Mouse (Mus musculus) kidney, postnatal 0 days (tissue): ENCODE results near the gene Efl1. TPM values are rescaled to one million over a fixed set of nuclear protein-coding genes. Genes with fewer than 3 reads are reported as not detected.

Experiments
- ATAC-seq: fragments of 200-750 bp; cut with Nextera tagmentation; replicated peaks from 2 replicates; pipeline ENCODE4 v1.8.0; 2017; ENCODE audit warnings: low read depth, moderate number of reproducible peaks, moderate TSS enrichment, moderate library complexity; ENCODE audit not compliant: low FRiP score
- DNase-seq: peaks from one replicate; pipeline ENCODE4 v3.0.0-alpha.2; 2016; ENCODE audit warnings: low spot score
- H3K27ac ChIP-seq: fragments of 300-500 bp; sonication (generic); 2 replicates; pipeline ENCODE4 v1.5.1; 2014; ENCODE audit warnings: mild to moderate bottlenecking
- H3K27me3 ChIP-seq: fragments of 300-500 bp; sonication (generic); 2 replicates; pipeline ENCODE4 v1.6.1; 2014; ENCODE audit warnings: low read length, mixed read lengths; ENCODE audit not compliant: insufficient read depth
- H3K36me3 ChIP-seq: fragments of 300-500 bp; sonication (generic); 2 replicates; pipeline ENCODE4 v1.6.1; 2014; ENCODE audit warnings: low read length, mixed read lengths; ENCODE audit not compliant: insufficient read depth
- H3K4me1 ChIP-seq: fragments of 300-500 bp; sonication (generic); replicated peaks from 2 replicates; pipeline ENCODE4 v1.6.1; 2014; ENCODE audit warnings: antibody characterized with exemption, low read length, mixed read lengths; ENCODE audit not compliant: insufficient read depth
- H3K4me2 ChIP-seq: fragments of 300-500 bp; sonication (generic); 2 replicates; pipeline ENCODE4 v1.6.1; 2014; ENCODE audit warnings: mild to moderate bottlenecking, low read length, moderate library complexity, mixed read lengths
- H3K4me3 ChIP-seq: fragments of 300-500 bp; sonication (generic); replicated peaks from 2 replicates; pipeline ENCODE4 v1.5.1; 2014; ENCODE audit warnings: low read depth, low read length
- H3K9ac ChIP-seq: fragments of 300-500 bp; sonication (generic); 2 replicates; pipeline ENCODE4 v1.6.1; 2014; ENCODE audit warnings: low read depth, low read length
- H3K9me3 ChIP-seq: fragments of 300-500 bp; sonication (generic); replicated peaks from 2 replicates; pipeline ENCODE4 v1.6.1; 2016; ENCODE audit warnings: low read length, inconsistent platforms, mixed read lengths
- CTCF ChIP-seq: IDR thresholded peaks from 2 replicates; pipeline ENCODE4 v1.5.1; 2016; ENCODE audit warnings: antibody characterized with exemption, low read depth, mild to moderate bottlenecking, moderate library complexity
- WGBS: fragments of 180-500 bp; shearing (Covaris S2); extraction: QIAGEN DNeasy Blood & Tissue Kit; methylation state at CpG from one replicate; pipeline ENCODE4 v1.1.7; 2014; 5-methylcytosine and 5-hydroxymethylcytosine counted together
- polyA plus RNA-seq: library from polyadenylated mRNA; unstranded; fragments of >200 nt; fragmentation: Nextera tagmentation; extraction: Ambion mirVana; gene quantifications from 2 replicates; pipeline ENCODE4 v1.2.1, GENCODE M21; 2015

The Efl1 gene
- polyA plus RNA-seq, 1 experiment from 2014 or later: 15.9 TPM

DNA sequence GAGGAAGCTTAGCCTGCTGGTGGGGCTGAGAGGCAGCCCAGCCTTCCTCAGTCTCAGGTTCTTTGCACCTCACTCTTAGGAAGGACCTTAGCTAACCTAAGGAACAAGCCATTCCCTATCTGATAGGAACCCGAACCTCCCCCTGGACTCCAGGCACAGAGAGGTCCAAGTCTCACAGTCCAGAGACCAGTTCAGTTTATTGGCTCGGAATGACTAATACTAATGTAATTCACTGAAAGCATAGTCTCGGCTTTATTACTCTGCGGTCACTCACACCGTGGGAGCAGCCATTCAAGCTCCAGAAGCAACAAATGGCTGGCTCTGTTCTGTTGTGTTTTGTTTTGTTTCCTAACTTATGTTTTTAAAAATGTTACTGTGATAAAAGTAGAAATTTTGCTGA lies 84.7 kb downstream of the Efl1 start:
- Histone ChIP-seq H3K4me1 (no peaks in the 10 kb centered on the region), H3K4me2 (no peak overlapping the region), H3K27ac (no peak overlapping the region), H3K27me3 (no peaks in the 10 kb centered on the region), H3K9ac (no peak overlapping the region), H3K4me3 (no peak overlapping the region), H3K9me3 (no peaks in the 10 kb centered on the region), H3K36me3 (no peaks in the 10 kb centered on the region)
- no peak; the same call in 1 of the 2 replicates for ATAC-seq
- 31% methylated on average over 5 of the region's 5 CpGs for WGBS
- no peak for TF ChIP-seq CTCF
- peak; percentile 40 for DNase-seq

- no peak overlapping the region for H3K9ac ChIP-seq
- no peak for TF ChIP-seq CTCF
- H3K4me1 ChIP-seq: no peaks in the 10 kb centered on the region
- H3K4me3 ChIP-seq: no peak overlapping the region
- no peaks in the 10 kb centered on the region for H3K27me3 ChIP-seq
- 53% methylated on average over 6 of the region's 6 CpGs for WGBS
- no peak overlapping the region for H3K27ac ChIP-seq
- no peak overlapping the region for H3K4me2 ChIP-seq
- DNase-seq (no peak), ATAC-seq (no peak)
- H3K36me3 ChIP-seq: no peaks in the 10 kb centered on the region
- H3K9me3 ChIP-seq: no peaks in the 10 kb centered on the region
These were observed 85.6 kb downstream of the Efl1 start for GRCm38 (mm10) chr7:82733995-82734394.

DNA sequence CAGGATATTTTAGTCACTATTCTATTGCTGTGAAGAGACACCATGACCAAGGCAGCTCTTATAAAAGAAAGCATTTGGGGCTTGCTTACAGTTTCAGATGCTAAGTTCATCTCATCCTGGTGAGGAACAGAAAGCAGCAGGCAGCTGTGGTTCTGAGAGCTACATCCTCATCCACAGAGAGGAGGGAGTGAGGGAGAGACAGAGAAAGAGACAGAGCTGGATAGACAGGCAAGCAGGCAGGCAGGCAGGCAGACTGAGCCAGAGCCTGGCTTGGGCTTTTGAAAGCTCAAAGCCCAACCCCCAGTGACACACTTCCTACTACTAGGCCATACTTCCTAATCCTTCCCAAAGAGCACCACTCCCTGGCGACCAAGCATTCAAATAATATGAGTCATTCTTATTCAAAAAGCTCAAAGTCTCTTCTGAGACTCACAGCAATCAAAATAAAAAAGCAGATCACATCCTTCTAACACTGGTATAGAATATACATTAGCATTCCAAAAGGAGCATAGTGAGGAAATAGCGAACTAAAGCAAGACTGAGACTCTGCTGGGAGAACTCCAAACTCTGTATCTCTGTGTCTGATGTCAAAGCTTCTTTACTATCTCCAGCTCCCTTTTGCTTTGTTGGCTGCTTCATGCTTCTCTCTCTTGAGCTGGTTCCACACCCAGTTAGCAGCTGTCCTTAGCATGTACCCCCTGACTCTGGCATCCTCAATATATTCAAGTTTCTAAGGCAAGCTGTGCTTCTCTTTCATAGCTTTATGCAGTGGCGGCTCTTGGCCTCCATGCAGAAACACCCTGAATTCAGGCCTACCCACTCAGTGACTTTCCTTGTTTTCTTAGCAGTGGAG lies 86.6 kb downstream of the Efl1 start:
- ATAC-seq: no peak
- no peak for TF ChIP-seq CTCF
- 97% methylated on average over 3 of the region's 3 CpGs for WGBS

GRCm38 (mm10) chr7:82743116-82743765 lies 94.8 kb downstream of the Efl1 start:
- Histone ChIP-seq H3K9ac (no peak overlapping the region), H3K4me1 (no peaks in the 10 kb centered on the region), H3K4me2 (0 out of 2 replicates have a peak overlapping the region, but pooled peaks have one; percentile 14), H3K9me3 (no peaks in the 10 kb centered on the region), H3K4me3 (no peak overlapping the region), H3K36me3 (no peaks in the 10 kb centered on the region), H3K27me3 (no peaks in the 10 kb centered on the region), H3K27ac (no peak overlapping the region)
- DNase-seq (peak; percentile 56), ATAC-seq (no peak)
- 53% methylated on average over 11 of the region's 11 CpGs for WGBS
- no peak for TF ChIP-seq CTCF

More for the DNA sequence above, 86.6 kb downstream of the Efl1 start:
- Histone ChIP-seq H3K4me1 (no peaks in the 10 kb centered on the region), H3K4me3 (no peak overlapping the region), H3K4me2 (no peak overlapping the region), H3K27me3 (no peaks in the 10 kb centered on the region), H3K36me3 (no peaks in the 10 kb centered on the region), H3K27ac (no peak overlapping the region), H3K9ac (no peak overlapping the region), H3K9me3 (no peaks in the 10 kb centered on the region)
- DNase-seq: no peak

GRCm38 (mm10) chr7:82744167-82744715 lies 95.8 kb downstream of the Efl1 start:
- Histone ChIP-seq H3K4me3 (no peak overlapping the region), H3K4me2 (no peak overlapping the region), H3K9me3 (no peaks in the 10 kb centered on the region), H3K27me3 (no peaks in the 10 kb centered on the region), H3K4me1 (no peaks in the 10 kb centered on the region), H3K36me3 (no peaks in the 10 kb centered on the region), H3K9ac (no peak overlapping the region), H3K27ac (no peak overlapping the region)
- 81% methylated on average over 18 of the region's 18 CpGs for WGBS
- ATAC-seq (no peak), DNase-seq (no peak)
- TF ChIP-seq CTCF: no peak

DNA sequence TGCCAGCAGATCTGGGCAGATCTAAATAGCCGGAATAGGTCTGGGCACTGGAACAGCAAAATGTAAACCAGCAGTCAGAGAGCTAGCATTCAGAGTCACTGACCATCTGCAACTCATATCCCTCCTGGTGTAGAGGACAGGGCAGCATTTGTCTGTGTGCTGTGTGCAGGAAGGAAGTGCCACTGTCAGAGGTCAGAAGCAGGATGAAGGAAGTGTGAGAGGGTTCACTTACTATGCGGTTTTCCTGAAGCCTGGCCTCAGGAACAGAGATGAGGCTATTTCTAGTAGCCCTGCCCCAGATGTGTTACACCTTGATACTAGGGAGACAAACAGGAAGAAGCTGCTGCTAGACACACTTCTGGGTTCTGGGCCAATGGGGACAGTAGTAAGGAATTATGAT lies 100.4 kb downstream of the Efl1 start:
- Histone ChIP-seq H3K36me3 (no peaks in the 10 kb centered on the region), H3K4me2 (no peak overlapping the region), H3K9ac (no peak overlapping the region), H3K4me3 (no peak overlapping the region), H3K27me3 (no peaks in the 10 kb centered on the region), H3K9me3 (no peaks in the 10 kb centered on the region), H3K4me1 (no peaks in the 10 kb centered on the region), H3K27ac (peak overlapping the region; percentile 69; the same call in 1 of the 2 replicates)
- TF ChIP-seq CTCF: no peak
- 72% methylated on average over 2 of the region's 2 CpGs for WGBS
- DNase-seq (no peak), ATAC-seq (0 out of 2 replicates have a peak, but pooled peaks have one; percentile 10)
